Mouse (Mus musculus) left cerebral cortex, adult 18-20 months (tissue): ENCODE data around the gene Nrp1. TPM values are rescaled to one million over a fixed set of nuclear protein-coding genes. Genes with fewer than 3 reads are reported as not detected.

Experiments used
- DNase-seq, 2 experiments: peaks; one replicate each; pipeline ENCODE4 v3.0.0; 2021 to 2022; ENCODE audit warnings: low spot score in 2 of 2, mixed read lengths in 1 of 2
- total RNA-seq, 2 experiments: library from RNA; stranded (reverse); gene quantifications; 2 replicates each; pipeline ENCODE4 v1.2.3; 2021

The Nrp1 gene
- total RNA-seq, 2 experiments from 2014 or later = 22.1 to 29.1 TPM

DNA sequence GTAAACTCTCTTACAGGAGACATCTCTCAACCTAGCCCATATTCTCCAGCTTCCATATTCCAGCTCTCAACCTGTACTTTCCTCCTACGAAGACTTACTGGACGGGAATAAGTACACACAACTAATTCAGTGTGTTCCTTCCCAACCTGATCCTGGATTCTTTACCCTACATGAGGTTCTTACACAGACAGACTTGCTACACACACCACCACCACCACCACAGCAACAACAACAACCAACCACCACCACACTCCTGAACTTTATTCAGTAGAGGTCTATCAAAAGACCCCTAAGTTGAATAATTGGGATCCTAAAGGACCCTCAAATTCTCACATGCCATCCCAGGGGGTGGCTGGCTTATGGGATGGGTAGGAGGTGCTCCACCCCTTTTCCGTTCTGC, 135.4 kb downstream of the Nrp1 start:
- DNase-seq = no peak

DNA sequence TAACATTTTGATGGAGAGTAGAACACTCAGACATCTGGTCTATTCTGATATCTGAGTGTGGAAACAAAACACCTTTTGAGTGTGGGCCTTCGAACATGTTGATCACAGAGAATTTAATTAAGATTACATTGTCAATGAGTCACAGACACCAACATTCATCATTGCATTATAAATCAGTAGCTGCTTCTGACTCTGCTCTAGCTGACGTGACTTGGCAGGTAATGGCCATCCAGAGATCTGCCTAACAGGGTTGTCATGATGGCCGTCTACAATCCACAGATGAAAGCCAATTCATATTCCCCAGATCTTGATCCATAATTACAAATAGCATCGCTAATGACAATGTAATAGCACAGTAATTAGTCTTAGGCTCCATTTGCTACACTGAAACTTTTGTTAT, 140.4 kb downstream of the Nrp1 start:
- DNase-seq = no peak

DNA sequence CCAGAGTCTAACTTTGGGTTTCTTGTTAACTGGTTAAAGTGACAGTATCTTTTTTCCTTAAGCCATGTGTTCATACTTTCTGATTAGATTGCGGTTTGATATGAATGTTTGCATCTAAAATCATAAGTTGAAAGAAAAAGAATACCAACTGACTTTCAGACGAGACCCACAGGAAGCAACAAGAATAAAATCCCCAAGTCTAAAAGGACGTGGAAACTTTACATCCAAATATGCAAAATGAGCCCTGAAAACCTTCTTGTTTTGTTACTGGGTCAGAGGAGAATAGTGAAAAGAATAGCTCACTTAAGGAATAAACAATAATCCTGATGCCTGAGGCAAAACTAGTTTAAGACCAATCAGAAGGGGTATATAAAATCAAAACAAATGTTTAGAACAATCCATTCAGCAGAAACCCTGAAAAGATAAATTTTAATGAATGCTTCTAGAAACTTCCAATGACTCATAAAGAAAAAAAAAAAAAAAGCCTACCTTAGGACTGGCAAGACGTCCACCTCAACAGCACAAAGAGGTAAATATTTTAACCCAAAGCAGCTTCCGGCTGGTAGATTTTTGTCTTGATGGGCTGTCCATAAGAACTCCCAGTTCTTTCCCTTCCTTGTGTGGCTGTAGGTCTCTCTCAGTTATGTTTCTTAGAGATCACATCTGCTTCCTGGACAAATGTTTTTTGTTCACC, 145.9 kb downstream of the Nrp1 start:
- DNase-seq = no peak

DNA sequence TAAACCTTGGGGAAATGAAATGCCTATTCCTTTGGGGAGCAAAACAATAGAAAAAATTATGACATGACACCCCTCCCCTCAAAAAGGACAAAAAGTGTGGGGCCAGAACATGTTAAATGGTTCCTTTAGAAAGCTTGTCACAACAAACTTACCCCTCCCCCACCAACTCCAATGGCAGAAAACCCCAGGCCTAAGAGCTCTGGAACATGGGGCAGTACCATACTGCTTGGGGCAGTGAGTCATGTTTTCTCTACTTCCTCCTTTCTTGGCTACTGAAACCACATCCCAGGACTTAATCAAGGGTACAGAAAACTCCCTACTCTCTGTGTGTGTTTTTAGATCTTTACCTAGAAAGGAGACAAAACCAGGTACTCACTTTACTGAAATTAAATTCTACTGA, 147.5 kb downstream of the Nrp1 start:
- no peak for DNase-seq

DNA sequence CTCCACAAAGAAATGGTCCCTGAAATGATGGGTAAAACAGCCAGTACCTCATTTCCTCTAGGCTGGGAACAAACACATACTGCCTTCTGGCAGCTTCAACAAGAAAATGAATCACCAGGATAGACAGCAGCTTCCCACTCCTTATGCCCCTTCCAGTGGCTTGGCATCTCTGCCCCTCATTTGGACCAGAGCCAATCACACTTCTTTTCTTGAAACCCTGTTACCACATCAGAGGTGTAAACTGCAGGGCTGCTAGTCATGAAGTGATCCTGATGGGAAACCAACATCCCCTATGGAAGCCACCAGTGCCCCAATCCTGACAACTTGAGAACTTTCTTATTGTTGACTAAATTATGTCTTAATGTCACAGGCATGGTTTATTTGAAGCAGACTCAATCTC, 150.3 kb downstream of the Nrp1 start:
- no peak for DNase-seq

DNA sequence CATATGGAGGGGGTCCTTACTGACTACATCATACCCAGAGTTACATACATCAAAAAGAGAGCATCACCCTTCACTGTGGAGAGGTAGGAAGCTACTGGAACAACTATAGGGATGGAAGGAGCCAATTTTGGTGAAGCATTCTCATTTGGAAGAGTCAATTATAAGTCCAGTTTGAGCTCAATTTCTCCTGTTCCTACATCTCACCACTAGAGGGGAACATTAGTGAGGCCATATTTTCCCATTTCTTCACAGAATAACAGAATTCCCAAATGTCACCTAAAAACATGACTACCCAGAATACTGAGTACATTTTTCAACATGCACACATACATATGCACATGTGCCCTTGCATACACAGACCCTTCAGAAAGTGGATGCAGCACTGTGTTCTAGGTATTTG, 152.6 kb downstream of the Nrp1 start:
- DNase-seq = no peak

DNA sequence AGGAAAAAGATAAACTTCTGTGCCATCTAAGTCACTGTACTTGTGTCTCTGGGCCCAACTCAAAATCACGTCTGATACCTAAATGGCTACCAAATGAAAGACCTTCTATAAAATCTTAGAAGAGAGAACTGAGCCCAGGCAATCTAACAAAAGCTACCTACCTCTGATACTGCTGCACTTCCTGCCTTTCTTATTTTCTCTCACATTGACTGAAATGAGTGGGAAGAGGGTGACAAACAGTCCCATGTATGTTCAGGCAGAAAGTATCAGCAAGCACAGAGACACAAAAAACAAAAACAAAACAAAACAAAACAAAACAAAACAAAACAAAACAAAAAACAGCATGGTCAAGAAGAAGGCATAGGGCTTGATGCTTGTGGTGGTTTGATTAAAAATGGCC, 153.3 kb downstream of the Nrp1 start:
- DNase-seq = no peak

DNA sequence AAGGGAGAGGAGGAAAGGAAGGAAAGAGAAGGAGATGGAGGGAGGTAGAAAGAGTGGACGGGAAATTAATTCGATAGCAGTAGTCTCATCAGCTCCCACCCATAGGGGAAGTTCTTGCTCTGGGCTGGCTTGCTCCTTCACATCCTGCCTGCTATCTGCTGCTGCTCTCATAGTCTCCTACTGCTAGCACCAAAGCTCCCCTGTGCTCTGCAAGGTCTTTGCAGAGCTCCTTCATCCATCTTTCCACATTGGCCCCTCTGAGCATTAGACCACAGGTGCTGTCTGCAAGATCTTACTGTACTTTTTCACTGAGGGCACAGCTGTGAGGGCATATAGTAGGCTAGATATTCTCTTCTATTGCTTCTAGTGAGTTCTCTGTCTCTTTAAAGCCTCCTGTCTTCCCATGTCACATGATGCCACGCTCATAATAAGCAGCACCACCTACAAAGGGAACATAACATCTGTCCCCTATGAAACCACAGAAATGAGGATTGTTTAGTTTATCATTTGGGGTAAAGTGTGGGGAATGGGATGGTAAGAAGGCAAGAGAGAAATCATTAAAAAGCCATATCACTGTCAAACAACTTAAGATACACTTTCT, 158.5 kb downstream of the Nrp1 start:
- no peak for DNase-seq

DNA sequence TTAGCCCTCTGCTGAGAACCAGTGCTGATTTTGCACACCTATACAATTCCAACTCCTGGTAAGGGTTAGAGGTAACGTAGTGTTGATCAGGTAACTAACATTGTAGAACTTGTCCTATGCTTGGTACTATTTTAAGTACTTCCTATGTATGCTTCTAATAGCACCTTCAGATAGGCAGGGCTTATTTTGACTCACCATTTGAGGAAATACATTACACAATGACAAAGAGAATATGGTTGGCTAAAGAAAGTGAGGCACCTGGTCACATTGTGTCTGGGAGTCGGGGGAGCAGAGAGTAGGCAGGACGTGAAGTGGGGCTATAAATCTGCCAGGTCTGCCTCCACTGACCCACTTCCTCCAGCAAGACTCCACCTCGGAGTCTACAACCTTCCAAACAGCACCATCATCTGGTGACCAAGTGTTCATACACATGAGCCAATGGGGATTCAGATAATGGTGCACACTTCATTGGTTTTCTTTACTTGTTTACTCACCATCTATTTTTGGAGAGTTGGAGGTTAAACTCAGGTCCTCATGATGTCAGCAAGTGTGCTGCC, 159.2 kb downstream of the Nrp1 start:
- no peak for DNase-seq

DNA sequence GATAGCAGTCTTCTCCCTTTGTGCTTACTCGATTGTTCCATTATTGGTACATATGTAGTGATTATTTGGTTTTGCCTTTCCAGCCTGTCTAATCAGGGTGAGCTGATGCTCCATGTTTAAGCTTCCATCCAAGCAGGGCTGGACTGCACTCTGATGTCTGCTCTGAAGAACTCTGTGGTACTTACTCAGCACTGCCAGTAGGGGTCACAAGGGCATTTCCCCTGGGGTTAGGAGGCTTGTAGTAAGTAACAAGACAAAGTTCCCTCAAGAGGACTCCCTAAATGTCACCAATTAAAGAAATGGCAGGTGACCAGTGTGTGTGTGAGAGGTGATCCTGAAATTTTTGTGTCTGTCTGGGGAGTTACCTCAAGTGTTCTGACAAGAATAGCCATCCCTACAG, 161.0 kb downstream of the Nrp1 start:
- DNase-seq = peak in 1 of 2 experiments; percentile 3

DNA sequence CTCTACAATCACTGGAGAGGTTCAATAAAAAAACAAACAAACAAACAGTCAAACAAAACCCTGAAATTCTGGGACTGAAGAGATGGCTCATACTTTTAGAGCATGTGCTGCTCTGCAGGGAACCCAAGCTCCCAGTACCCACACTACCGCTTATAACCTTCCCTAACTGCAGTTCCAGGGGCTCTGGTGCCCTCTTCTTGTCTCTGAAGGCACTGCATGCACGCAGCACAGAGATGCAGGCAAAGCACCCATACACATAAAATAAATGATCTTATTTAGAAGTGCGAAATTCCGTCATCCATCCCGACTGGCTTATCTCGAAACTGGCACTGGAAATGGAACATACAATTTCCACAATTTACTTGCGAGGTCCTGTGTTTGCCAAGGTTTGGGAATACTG, 165.4 kb downstream of the Nrp1 start:
- no peak for DNase-seq

DNA sequence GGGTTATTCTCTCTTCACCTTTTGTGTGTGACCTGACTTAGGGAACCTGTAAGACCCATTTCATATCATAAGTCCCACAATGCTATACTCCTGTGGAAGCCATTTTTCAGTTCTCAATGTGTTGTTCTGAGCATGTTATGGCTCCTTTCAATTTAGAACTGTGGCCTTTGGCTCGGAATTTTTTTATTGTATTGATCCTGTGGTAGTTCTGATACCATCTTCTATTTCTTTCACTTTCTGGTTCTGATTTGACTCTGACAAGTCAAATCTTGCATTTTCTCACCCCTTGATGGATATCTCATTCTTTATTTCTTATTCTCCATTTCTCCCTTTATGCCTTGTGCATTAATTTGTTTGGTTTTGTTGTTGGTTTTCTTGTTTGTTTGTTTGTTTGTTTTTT, 167.5 kb downstream of the Nrp1 start:
- no peak for DNase-seq

DNA sequence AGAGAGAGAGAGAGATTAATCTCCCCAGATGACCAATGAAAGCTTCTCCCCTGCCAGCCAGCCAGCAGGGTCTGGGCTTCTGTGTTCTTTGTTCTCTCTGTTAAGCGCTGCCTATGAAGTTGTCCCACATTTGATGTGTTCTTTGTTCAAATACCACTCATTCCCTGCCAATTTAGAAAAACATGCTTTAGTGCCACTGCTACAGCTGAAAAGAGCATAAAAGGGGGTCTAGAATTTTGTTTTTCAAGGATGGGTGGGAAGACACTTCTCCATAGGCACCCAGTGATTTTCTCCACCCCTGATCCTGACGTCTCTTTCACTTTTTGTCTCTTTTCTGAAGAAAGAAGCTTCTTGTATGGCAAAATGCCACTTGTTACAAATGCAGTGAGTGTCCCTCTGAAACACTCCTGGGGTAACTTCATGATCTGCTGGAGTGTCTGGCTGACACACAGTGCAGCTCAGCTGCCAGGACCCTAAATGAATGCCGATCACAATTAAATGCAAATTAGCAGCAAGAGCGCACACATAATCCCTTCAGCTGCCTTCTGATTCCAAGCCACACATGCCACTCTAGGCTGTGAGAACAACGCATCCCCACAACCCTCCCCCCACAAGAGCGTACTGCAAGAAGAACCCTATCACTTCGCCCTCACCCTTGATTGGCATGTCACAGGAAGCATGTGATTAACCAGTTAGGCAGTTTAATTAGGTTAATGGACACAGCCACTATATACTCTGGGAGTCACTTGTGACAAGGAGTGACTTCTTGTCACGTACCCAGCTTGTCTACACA, 170.4 kb downstream of the Nrp1 start:
- DNase-seq = no peak

DNA sequence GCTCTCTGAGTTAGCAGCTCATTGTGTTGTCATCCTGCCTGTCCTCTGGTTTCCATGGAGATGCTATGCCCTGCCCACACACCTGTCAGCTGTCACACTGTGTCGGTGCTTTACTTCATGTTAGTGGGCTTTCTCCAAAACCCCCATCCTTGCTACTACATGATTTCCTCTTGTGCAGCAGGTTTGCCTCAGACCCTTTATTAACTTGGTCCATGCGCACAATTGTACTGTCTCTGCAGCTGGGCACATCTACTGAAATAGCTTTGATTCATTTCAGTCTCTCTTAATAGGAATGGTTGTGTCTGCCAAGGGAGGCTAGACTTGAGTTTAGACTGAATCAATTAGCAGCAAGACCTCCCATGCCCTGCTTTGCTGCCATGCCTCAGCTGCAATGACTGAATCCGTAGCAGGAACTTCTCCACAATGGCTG, 176.1 kb downstream of the Nrp1 start:
- DNase-seq = no peak

DNA sequence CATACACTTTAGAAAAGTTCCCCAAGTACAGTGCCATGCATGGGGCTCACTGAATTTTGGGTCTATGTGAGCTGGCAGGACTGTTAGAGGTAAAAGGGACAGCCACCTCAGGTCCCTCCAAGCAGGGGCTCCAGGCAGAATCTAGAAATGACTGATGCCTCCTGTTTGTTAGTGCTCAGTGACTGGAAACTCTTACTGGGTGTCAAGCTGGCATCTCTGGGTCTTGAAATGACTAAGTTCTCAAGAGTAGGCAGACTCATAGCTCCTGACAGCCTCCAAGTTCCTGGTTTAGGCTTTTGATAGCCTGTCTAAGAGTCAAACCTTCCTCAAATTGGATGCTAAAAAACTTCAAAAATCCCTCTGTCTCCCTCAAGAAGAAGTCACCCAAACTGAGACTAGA, 177.3 kb downstream of the Nrp1 start:
- no peak for DNase-seq

DNA sequence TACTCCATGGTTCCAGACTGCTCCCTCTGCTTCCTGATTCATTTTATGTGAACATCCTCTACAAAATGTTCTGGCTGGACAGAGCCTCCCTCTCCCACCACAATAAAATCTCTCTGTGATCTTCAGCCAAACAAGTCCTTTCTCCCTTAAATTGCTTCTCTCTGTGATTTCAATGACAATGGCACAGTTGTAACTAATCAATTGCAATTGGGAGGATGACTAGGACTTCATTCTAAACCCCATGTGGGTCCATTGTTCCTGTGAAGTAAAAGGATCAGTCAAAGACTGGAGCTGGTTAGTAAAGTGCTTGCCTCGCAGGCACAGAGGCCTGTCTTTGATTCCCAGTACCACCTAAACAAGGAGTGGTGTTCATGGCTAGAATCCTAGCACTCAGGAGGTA, 180.0 kb downstream of the Nrp1 start:
- DNase-seq = no peak

DNA sequence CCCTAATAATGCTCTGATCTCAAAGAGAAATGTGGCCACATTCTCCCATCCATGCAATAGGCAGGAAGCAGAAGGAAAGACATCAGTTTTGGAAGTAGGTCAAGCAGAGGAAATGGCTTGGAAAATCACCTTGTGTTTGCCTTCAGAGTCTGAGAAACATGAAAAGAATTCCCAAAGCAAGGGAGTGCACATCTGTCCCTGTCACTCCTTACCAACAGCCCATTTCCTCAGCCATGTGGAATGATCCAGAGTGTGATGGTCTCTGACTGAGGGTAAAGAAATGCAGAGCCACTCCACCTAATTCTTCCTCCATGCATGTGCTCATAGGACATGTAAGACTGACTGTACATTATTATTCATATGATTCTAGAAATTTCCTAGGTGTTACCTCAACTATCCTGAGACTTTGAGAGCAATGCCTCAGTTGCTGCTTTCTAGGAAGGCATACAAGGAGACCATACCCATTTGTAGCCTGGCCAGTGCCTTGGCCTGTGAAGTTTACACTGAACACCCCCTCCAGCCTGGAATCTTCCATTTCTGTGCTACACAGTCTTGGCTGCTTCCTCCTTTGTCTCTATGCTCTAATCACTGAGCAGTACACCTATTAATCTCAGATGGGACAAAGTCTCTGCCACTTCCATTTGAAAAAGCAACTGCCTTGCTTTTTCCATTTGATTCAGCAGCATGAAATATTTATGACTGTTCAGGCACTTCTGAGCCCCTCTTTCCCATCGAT, 183.1 kb downstream of the Nrp1 start:
- no peak for DNase-seq

DNA sequence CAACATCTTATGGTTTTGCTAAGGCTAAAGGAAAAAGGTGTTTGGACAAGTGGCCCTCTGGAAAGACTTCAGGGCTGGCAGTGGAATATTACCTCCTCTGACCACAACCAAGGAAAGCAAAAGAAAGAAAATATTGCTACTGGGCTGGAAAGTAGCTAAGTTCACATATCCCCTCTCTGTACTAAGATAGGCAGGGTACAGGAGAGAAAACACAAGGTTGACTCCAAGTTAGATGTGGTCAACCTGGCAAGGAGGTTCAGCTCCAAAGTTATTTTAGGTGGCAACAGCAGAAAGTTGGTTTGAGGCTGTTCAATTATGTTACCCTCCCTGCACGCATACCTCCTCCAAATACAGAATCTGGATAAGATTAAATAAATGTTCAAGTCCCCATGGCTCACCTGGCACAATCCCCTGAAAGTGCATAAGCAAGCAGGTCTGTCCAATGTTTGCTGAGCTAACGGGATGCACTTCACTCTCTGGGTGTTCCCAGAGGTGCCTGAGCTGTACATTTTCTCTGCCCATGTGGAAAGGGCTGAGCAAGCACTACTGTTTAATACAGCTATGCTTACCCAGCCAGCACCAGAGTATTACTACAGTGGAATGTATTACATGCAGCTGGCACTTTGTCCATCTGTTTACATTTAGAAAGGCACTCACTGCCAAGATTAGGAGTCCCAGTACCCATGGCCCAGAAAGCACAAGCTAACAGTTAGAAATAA, 185.9 kb downstream of the Nrp1 start:
- DNase-seq = no peak

DNA sequence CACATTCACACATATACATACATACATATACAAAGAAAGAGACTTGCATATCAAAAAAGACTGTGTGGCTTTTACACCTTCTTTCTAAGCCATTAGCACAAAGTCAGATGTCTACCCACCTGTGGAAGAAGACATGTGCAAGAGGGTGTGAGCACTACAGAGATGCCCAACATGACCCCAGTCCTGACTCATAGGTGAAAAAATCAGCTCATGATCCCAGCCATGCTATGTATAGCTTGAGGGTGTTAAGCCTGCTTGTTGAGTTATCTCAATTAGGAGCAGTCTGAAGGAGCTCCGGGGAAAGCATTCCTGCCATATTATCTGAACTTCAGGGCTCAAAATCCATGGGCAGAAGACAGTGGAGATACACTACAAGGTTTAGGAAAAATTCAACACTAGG, 187.9 kb downstream of the Nrp1 start:
- no peak for DNase-seq

DNA sequence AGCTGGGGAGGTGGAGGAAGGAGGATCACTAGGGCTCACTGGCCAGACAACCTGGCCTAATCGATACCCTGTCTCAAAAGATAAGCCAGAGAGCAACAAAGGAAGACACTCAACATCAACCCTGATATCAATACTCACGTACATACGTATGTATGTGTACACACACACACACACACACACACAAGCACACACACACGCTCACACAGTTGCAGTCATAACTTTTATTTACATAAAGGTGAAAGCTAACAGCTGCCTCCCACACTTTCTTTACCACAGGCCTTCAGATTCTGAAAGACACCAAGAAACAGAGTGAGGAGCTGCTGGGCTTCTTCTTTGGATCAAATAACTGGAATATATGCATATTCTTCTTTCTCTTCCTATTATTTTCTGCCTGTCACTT, 189.0 kb downstream of the Nrp1 start:
- no peak for DNase-seq

DNA sequence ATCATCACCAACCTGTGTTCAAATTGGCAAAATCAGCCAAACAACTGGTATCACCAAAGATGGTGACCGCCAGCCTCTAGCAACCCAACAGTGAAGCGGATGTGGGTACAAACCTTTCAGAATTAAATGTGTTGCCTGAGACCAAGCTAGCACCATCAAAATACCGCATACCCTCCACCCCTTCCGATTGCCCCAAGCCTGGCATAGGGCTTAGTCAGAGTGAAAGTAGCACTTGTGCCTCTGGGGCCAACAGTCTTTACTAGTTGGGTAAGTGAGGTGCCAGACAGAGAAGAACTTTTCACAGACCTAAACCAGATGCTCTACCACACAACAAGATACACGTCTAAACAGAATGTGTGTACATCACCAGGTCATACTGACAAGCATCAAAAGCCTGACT, 191.3 kb downstream of the Nrp1 start:
- no peak for DNase-seq
